Mouse (Mus musculus): ENCODE data around the gene Rasal2. TPM values are rescaled to one million over a fixed set of nuclear protein-coding genes. Genes with fewer than 3 reads are reported as not detected.
A peak's percentile ranks its signal among the peaks of the same experiment; 100 is the strongest.

The Rasal2 gene
- polyA plus RNA-seq, 1 experiment from 2014 or later, result 46.7 TPM

- Histone ChIP-seq H3K27me3 (ENCODE audit: control insufficient read depth, insufficient read depth, low read depth, low read length) (no peaks in the 10 kb centered on the region), H3K9ac (ENCODE audit: low read depth, low read length) (no peak overlapping the region), H3K36me3 (ENCODE audit: control insufficient read depth, insufficient read depth, low read length) (no peaks in the 10 kb centered on the region), H3K4me2 (ENCODE audit: low read length) (no peak overlapping the region), H3K27ac (ENCODE audit: low read length) (no peak overlapping the region), H3K4me1 (ENCODE audit: control insufficient read depth, insufficient read depth, low read length) (peaks cover 14% of the 10 kb centered on the region), H3K4me3 (ENCODE audit: low read depth, low read length) (no peak overlapping the region), H3K9me3 (replicated peaks; ENCODE audit: control insufficient read depth, low read length, poor library complexity, severe bottlenecking) (no peaks in the 10 kb centered on the region)
- 54% methylated on average over 2 of the region's 2 CpGs for whole genome bisulfite sequencing
- no peak for ATAC-seq
Measured at GRCm38 (mm10) chr1:157230386-157230785, 182.0 kb downstream of the Rasal2 start.

GRCm38 (mm10) chr1:157225013-157225412 is 187.4 kb downstream of the Rasal2 start:
- ATAC-seq, result no peak
- Histone ChIP-seq H3K9me3 (replicated peaks; ENCODE audit: control insufficient read depth, low read length, poor library complexity, severe bottlenecking) (no peaks in the 10 kb centered on the region), H3K27me3 (ENCODE audit: control insufficient read depth, insufficient read depth, low read depth, low read length) (no peaks in the 10 kb centered on the region), H3K27ac (ENCODE audit: low read length) (no peak overlapping the region), H3K4me2 (ENCODE audit: low read length) (no peak overlapping the region), H3K36me3 (ENCODE audit: control insufficient read depth, insufficient read depth, low read length) (0 out of 2 replicates have a peak, but pooled peaks cover 4% of the 10 kb centered on the region), H3K4me1 (ENCODE audit: control insufficient read depth, insufficient read depth, low read length) (no peaks in the 10 kb centered on the region), H3K9ac (ENCODE audit: low read depth, low read length) (no peak overlapping the region), H3K4me3 (ENCODE audit: low read depth, low read length) (no peak overlapping the region)
- 98% methylated on average over 6 of the region's 6 CpGs for WGBS

GRCm38 (mm10) chr1:157220910-157221309 is 191.5 kb downstream of the Rasal2 start:
- no peak for ATAC-seq
- H3K9me3 ChIP-seq (replicated peaks; ENCODE audit: control insufficient read depth, low read length, poor library complexity, severe bottlenecking), result no peaks in the 10 kb centered on the region
- H3K4me3 ChIP-seq (ENCODE audit: low read depth, low read length), result no peak overlapping the region
- no peaks in the 10 kb centered on the region for H3K4me1 ChIP-seq (ENCODE audit: control insufficient read depth, insufficient read depth, low read length)
- H3K36me3 ChIP-seq (ENCODE audit: control insufficient read depth, insufficient read depth, low read length), result 0 out of 2 replicates have a peak, but pooled peaks cover 4% of the 10 kb centered on the region
- H3K27me3 ChIP-seq (ENCODE audit: control insufficient read depth, insufficient read depth, low read depth, low read length), result no peaks in the 10 kb centered on the region
- WGBS, result 91% methylated on average over 3 of the region's 3 CpGs
- no peak overlapping the region for H3K9ac ChIP-seq (ENCODE audit: low read depth, low read length)
- H3K27ac ChIP-seq (ENCODE audit: low read length), result no peak overlapping the region
- no peak overlapping the region for H3K4me2 ChIP-seq (ENCODE audit: low read length)

- no peak overlapping the region for H3K9ac ChIP-seq (ENCODE audit: low read depth, low read length)
- H3K36me3 ChIP-seq (ENCODE audit: control insufficient read depth, insufficient read depth, low read length), result 0 out of 2 replicates have a peak, but pooled peaks cover 4% of the 10 kb centered on the region
- H3K9me3 ChIP-seq (replicated peaks; ENCODE audit: control insufficient read depth, low read length, poor library complexity, severe bottlenecking), result no peaks in the 10 kb centered on the region
- H3K4me2 ChIP-seq (ENCODE audit: low read length), result no peak overlapping the region
- no peak for ATAC-seq
- no peak overlapping the region for H3K4me3 ChIP-seq (ENCODE audit: low read depth, low read length)
- H3K27me3 ChIP-seq (ENCODE audit: control insufficient read depth, insufficient read depth, low read depth, low read length), result no peaks in the 10 kb centered on the region
- WGBS, result 94% methylated on average over 1 of the region's 1 CpGs
- no peaks in the 10 kb centered on the region for H3K4me1 ChIP-seq (ENCODE audit: control insufficient read depth, insufficient read depth, low read length)
- H3K27ac ChIP-seq (ENCODE audit: low read length), result no peak overlapping the region
Measured at GRCm38 (mm10) chr1:157220466-157220865, 191.9 kb downstream of the Rasal2 start.

- H3K9me3 ChIP-seq (replicated peaks; ENCODE audit: control insufficient read depth, low read length, poor library complexity, severe bottlenecking), result peaks cover 3% of the 10 kb centered on the region; the same call in 1 of the 2 replicates
- 23% methylated on average over 1 of the region's 1 CpGs for WGBS
- no peaks in the 10 kb centered on the region for H3K36me3 ChIP-seq (ENCODE audit: control insufficient read depth, insufficient read depth, low read length)
- no peak for ATAC-seq
- H3K4me2 ChIP-seq (ENCODE audit: low read length), result no peak overlapping the region
- no peak overlapping the region for H3K27ac ChIP-seq (ENCODE audit: low read length)
- H3K4me1 ChIP-seq (ENCODE audit: control insufficient read depth, insufficient read depth, low read length), result peaks cover 3% of the 10 kb centered on the region; the same call in 1 of the 2 replicates
- no peak overlapping the region for H3K4me3 ChIP-seq (ENCODE audit: low read depth, low read length)
- H3K9ac ChIP-seq (ENCODE audit: low read depth, low read length), result no peak overlapping the region
- no peaks in the 10 kb centered on the region for H3K27me3 ChIP-seq (ENCODE audit: control insufficient read depth, insufficient read depth, low read depth, low read length)
Measured at GRCm38 (mm10) chr1:157208754-157209153, 203.6 kb downstream of the Rasal2 start.

- Histone ChIP-seq H3K4me1 (ENCODE audit: control insufficient read depth, insufficient read depth, low read length) (peaks cover 3% of the 10 kb centered on the region; the same call in 1 of the 2 replicates), H3K4me3 (ENCODE audit: low read depth, low read length) (no peak overlapping the region), H3K27ac (ENCODE audit: low read length) (no peak overlapping the region), H3K36me3 (ENCODE audit: control insufficient read depth, insufficient read depth, low read length) (no peaks in the 10 kb centered on the region), H3K9ac (ENCODE audit: low read depth, low read length) (no peak overlapping the region), H3K9me3 (replicated peaks; ENCODE audit: control insufficient read depth, low read length, poor library complexity, severe bottlenecking) (peaks cover 1% of the 10 kb centered on the region; the same call in 1 of the 2 replicates), H3K27me3 (ENCODE audit: control insufficient read depth, insufficient read depth, low read depth, low read length) (no peaks in the 10 kb centered on the region), H3K4me2 (ENCODE audit: low read length) (no peak overlapping the region)
- ATAC-seq, result no peak
- 76% methylated on average over 4 of the region's 4 CpGs for WGBS
Measured at GRCm38 (mm10) chr1:157205685-157206084, 206.7 kb downstream of the Rasal2 start.

- no peak for ATAC-seq
- peaks cover 15% of the 10 kb centered on the region for H3K4me1 ChIP-seq (ENCODE audit: control insufficient read depth, insufficient read depth, low read length)
- H3K9ac ChIP-seq (ENCODE audit: low read depth, low read length), result no peak overlapping the region
- H3K27ac ChIP-seq (ENCODE audit: low read length), result no peak overlapping the region; the same call in 1 of the 2 replicates
- H3K9me3 ChIP-seq (replicated peaks; ENCODE audit: control insufficient read depth, low read length, poor library complexity, severe bottlenecking), result no peaks in the 10 kb centered on the region
- H3K27me3 ChIP-seq (ENCODE audit: control insufficient read depth, insufficient read depth, low read depth, low read length), result no peaks in the 10 kb centered on the region
- no peak overlapping the region for H3K4me2 ChIP-seq (ENCODE audit: low read length)
- no peaks in the 10 kb centered on the region for H3K36me3 ChIP-seq (ENCODE audit: control insufficient read depth, insufficient read depth, low read length)
- no peak overlapping the region for H3K4me3 ChIP-seq (ENCODE audit: low read depth, low read length)
- WGBS, result 55% methylated on average over 3 of the region's 3 CpGs
Measured at GRCm38 (mm10) chr1:157183043-157183442, 229.4 kb downstream of the Rasal2 start.

- no peaks in the 10 kb centered on the region for H3K27me3 ChIP-seq (ENCODE audit: control insufficient read depth, insufficient read depth, low read depth, low read length)
- no peak overlapping the region for H3K9ac ChIP-seq (ENCODE audit: low read depth, low read length)
- peaks cover 15% of the 10 kb centered on the region for H3K4me1 ChIP-seq (ENCODE audit: control insufficient read depth, insufficient read depth, low read length)
- WGBS, result 30% methylated on average over 5 of the region's 5 CpGs
- no peak for ATAC-seq
- H3K4me2 ChIP-seq (ENCODE audit: low read length), result no peak overlapping the region
- no peak overlapping the region for H3K4me3 ChIP-seq (ENCODE audit: low read depth, low read length)
- no peaks in the 10 kb centered on the region for H3K36me3 ChIP-seq (ENCODE audit: control insufficient read depth, insufficient read depth, low read length)
- H3K27ac ChIP-seq (ENCODE audit: low read length), result no peak overlapping the region
- no peaks in the 10 kb centered on the region for H3K9me3 ChIP-seq (replicated peaks; ENCODE audit: control insufficient read depth, low read length, poor library complexity, severe bottlenecking)
Measured at GRCm38 (mm10) chr1:157182431-157182830, 230.0 kb downstream of the Rasal2 start.

GRCm38 (mm10) chr1:157181081-157181480 is 231.3 kb downstream of the Rasal2 start:
- H3K9me3 ChIP-seq (replicated peaks; ENCODE audit: control insufficient read depth, low read length, poor library complexity, severe bottlenecking), result no peaks in the 10 kb centered on the region
- H3K36me3 ChIP-seq (ENCODE audit: control insufficient read depth, insufficient read depth, low read length), result no peaks in the 10 kb centered on the region
- H3K4me2 ChIP-seq (ENCODE audit: low read length), result no peak overlapping the region
- peak; percentile 70 for ATAC-seq
- H3K9ac ChIP-seq (ENCODE audit: low read depth, low read length), result peak overlapping the region; percentile 48; the same call in 1 of the 2 replicates
- H3K4me1 ChIP-seq (ENCODE audit: control insufficient read depth, insufficient read depth, low read length), result peaks cover 15% of the 10 kb centered on the region
- peak overlapping the region; percentile 47 for H3K27ac ChIP-seq (ENCODE audit: low read length)
- H3K27me3 ChIP-seq (ENCODE audit: control insufficient read depth, insufficient read depth, low read depth, low read length), result no peaks in the 10 kb centered on the region
- no peak overlapping the region for H3K4me3 ChIP-seq (ENCODE audit: low read depth, low read length)

All from midbrain, embryonic 16.5 days (tissue).